Mouse (Mus musculus): ENCODE measurements around the gene B3galnt1.

- TF ChIP-seq HCFC1 (IDR thresholded peaks at IDR 0.05; ENCODE audit: low read depth, low read length) = no peak
- no peak for TF ChIP-seq ZC3H11A (IDR thresholded peaks at IDR 0.05; ENCODE audit: low read depth, low read length)
- no peak for TF ChIP-seq POLR2AphosphoS2 (IDR thresholded peaks at IDR 0.05; ENCODE audit: low read depth, low read length)
- TF ChIP-seq USF1 (IDR thresholded peaks at IDR 0.05; ENCODE audit: low read depth, low read length) = no peak
- no peak for TF ChIP-seq EP300 (IDR thresholded peaks at IDR 0.05; ENCODE audit: low read length)
- TF ChIP-seq ZNF384 (IDR thresholded peaks at IDR 0.05; ENCODE audit: low read depth, low read length) = no peak
- no peak for TF ChIP-seq CTCF (conservative IDR thresholded peaks at IDR 0.05 in 1 of 2, IDR thresholded peaks at IDR 0.05 in 1 of 2; ENCODE audit: low read depth in 2 of 2, low read length in 2 of 2)
- TF ChIP-seq JUN (IDR thresholded peaks at IDR 0.05; ENCODE audit: insufficient read depth, low read depth, low read length) = no peak
- TF ChIP-seq POLR2A (IDR thresholded peaks at IDR 0.05; ENCODE audit: low read depth, low read length) = no peak
- no peak for TF ChIP-seq MAX (IDR thresholded peaks at IDR 0.05; ENCODE audit: low read length)
- TF ChIP-seq BHLHE40 (IDR thresholded peaks at IDR 0.05; ENCODE audit: low read depth, low read length) = no peak
- no peak for TF ChIP-seq TCF12 (IDR thresholded peaks at IDR 0.05; ENCODE audit: low read depth, low read length)
- no peak for TF ChIP-seq ETS1 (conservative IDR thresholded peaks at IDR 0.05; ENCODE audit: low read depth, low read length)
These were observed 55.0 kb downstream of the B3galnt1 start for GRCm38 (mm10) chr3:69543730-69544129.
